Mouse (Mus musculus): ENCODE data around the gene Slc2a12. TPM values are rescaled to one million over a fixed set of nuclear protein-coding genes. Genes with fewer than 3 reads are reported as not detected.

Slc2a12 gene
- polyA plus RNA-seq (2017; shearing (Covaris generic)): not detected

DNA sequence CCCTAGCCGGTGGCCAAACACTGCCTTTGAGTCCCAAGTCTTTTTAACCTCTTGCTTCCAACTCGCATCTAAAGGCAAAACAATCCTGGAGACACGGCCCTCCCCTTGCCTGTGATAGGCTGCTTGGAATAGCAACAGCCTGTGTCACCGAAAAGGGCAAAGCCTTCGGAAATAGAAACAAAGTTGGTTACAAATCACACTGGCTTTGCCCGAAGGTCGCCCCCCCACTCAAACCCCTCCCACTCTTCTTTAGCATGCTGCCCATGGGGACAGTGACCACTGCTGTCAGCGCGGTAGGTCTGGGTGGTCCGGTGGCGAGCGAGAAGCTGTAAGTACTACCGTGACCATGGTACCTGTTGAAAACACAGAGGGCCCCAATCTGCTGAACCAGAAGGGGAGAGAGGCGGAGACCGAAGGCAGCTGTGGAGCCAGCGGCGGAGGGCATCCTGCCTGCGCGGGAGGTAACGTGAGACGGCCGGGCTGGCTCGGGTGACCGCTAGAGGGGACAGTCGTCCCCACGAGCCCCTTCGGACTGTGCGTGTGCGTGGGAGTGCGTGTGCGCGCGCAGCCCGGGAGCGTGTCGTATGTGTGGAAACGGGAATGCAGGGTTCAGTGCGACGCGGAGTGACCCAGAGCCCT, at the start of gene Slc2a12:
Gene Slc2a12, plus strand, starts transcription at position 159 of the 639 bp plus-strand sequence.

GRCm38 (mm10) chr10:22731272-22732093, 86.7 kb downstream of the Slc2a12 start, which contains the start of gene Tbpl1:
Tbpl1 (minus strand) TSS chr10:22731938.

Other genes with a start within 250 kb of the Slc2a12 start
- gene Tbpl1, start 86.9 kb downstream of the Slc2a12 start, polyA plus RNA-seq (2017; shearing (Covaris generic)): 83.8 TPM
- not detected for gene Tcf21, start 175.2 kb downstream of the Slc2a12 start, polyA plus RNA-seq (2017; shearing (Covaris generic))

Measured in naive thymus-derived CD4-positive, alpha-beta T cell, adult 5 months (primary cell).